In genomic region chr7:80991589-80991988, GRCm38 (mm10) we compare ENCODE assay signal across 9 mouse cellular contexts. TPM values are rescaled to one million over a fixed set of nuclear protein-coding genes. Genes with fewer than 3 reads are reported as not detected.
DNase-seq lines count a peak whose midpoint lies in the region; ATAC-seq lines count a peak whose summit lies in the region.
"Had no signal": no experiment of that assay in that cellular context is flagged by ENCODE, and none has a peak within 500 bp of the region (broad histone marks: within the 10 kb centered on the region; RNA-seq: fewer than 3 reads in every experiment).

No protein-coding gene starts in this region.

- no peak for ATAC-seq in forebrain, embryonic 16.5 days
- ATAC-seq in lung, embryonic 16.5 days (ENCODE audit: low read depth): no peak
- no peak for ATAC-seq in limb, embryonic 15.5 days (ENCODE audit: insufficient number of reproducible peaks, low FRiP score, low TSS enrichment, low read depth)
- no peak for ATAC-seq in stomach, embryonic 16.5 days (ENCODE audit: insufficient read depth, low FRiP score)

- no peaks in the 10 kb centered on the region for H3K9me3 ChIP-seq in forebrain, embryonic 10.5 days
- no peaks in the 10 kb centered on the region for H3K9me3 ChIP-seq in forebrain, embryonic 16.5 days (ENCODE audit: control insufficient read depth, low read length)
- no peaks in the 10 kb centered on the region for H3K9me3 ChIP-seq in lung, embryonic 16.5 days (ENCODE audit: control insufficient read depth, low read length)
- H3K9me3 ChIP-seq in limb, embryonic 15.5 days: no peaks in the 10 kb centered on the region
- H3K9me3 ChIP-seq in stomach, embryonic 16.5 days (replicated peaks; ENCODE audit: control insufficient read depth, low read length): no peaks in the 10 kb centered on the region

- H3K4me2 ChIP-seq in forebrain, embryonic 16.5 days (ENCODE audit: low read length): no peak overlapping the region
- H3K4me2 ChIP-seq in lung, embryonic 16.5 days (ENCODE audit: low read depth, low read length): peak overlapping the region; percentile 87
- peak overlapping the region; percentile 73 for H3K4me2 ChIP-seq in limb, embryonic 15.5 days
- peak overlapping the region; percentile 95 for H3K4me2 ChIP-seq in stomach, embryonic 16.5 days (ENCODE audit: low read depth, low read length)

- H3K4me1 ChIP-seq in forebrain, embryonic 10.5 days: peaks cover 48% of the 10 kb centered on the region
- peaks cover 26% of the 10 kb centered on the region for H3K4me1 ChIP-seq in forebrain, embryonic 16.5 days (replicated peaks; ENCODE audit: control insufficient read depth, insufficient read depth, low read length)
- peaks cover 29% of the 10 kb centered on the region for H3K4me1 ChIP-seq in lung, embryonic 16.5 days (replicated peaks; ENCODE audit: control insufficient read depth, insufficient read depth, low read length)
- peaks cover 30% of the 10 kb centered on the region for H3K4me1 ChIP-seq in limb, embryonic 15.5 days
- peaks cover 26% of the 10 kb centered on the region for H3K4me1 ChIP-seq in stomach, embryonic 16.5 days (ENCODE audit: control insufficient read depth, insufficient read depth, low read length)

- no peaks in the 10 kb centered on the region; the same call in 1 of the 2 replicates for H3K36me3 ChIP-seq in forebrain, embryonic 10.5 days (replicated peaks)
- no peaks in the 10 kb centered on the region for H3K36me3 ChIP-seq in forebrain, embryonic 16.5 days (ENCODE audit: control insufficient read depth, insufficient read depth)
- H3K36me3 ChIP-seq in lung, embryonic 16.5 days (ENCODE audit: control insufficient read depth, insufficient read depth, low read length): no peaks in the 10 kb centered on the region
- peaks cover 2% of the 10 kb centered on the region; the same call in 1 of the 2 replicates for H3K36me3 ChIP-seq in limb, embryonic 15.5 days
- no peaks in the 10 kb centered on the region for H3K36me3 ChIP-seq in stomach, embryonic 16.5 days (ENCODE audit: control insufficient read depth, insufficient read depth, low read length)

- peak overlapping the region; percentile 94; the same call in 1 of the 2 replicates for H3K4me3 ChIP-seq in forebrain, embryonic 10.5 days
- no peak overlapping the region for H3K4me3 ChIP-seq in forebrain, embryonic 16.5 days (replicated peaks; ENCODE audit: low read length)
- peak overlapping the region; percentile 91 for H3K4me3 ChIP-seq in lung, embryonic 16.5 days (ENCODE audit: low read length)
- no peak overlapping the region for H3K4me3 ChIP-seq in limb, embryonic 15.5 days
- H3K4me3 ChIP-seq in stomach, embryonic 16.5 days (replicated peaks; ENCODE audit: low read length): peak overlapping the region; percentile 98

- no peak overlapping the region for H3K27ac ChIP-seq in forebrain, embryonic 10.5 days
- H3K27ac ChIP-seq in forebrain, embryonic 16.5 days (ENCODE audit: low read length): no peak overlapping the region
- no peak overlapping the region for H3K27ac ChIP-seq in lung, embryonic 16.5 days (ENCODE audit: low read length)
- H3K27ac ChIP-seq in limb, embryonic 15.5 days: peak overlapping the region; percentile 92; the same call in 1 of the 2 replicates
- no peak overlapping the region; the same call in 1 of the 2 replicates for H3K27ac ChIP-seq in stomach, embryonic 16.5 days (ENCODE audit: low read length)

- no peaks in the 10 kb centered on the region for H3K27me3 ChIP-seq in forebrain, embryonic 10.5 days (ENCODE audit: poor library complexity, severe bottlenecking)
- no peaks in the 10 kb centered on the region for H3K27me3 ChIP-seq in forebrain, embryonic 16.5 days (replicated peaks; ENCODE audit: control insufficient read depth, insufficient read depth, low read length)
- H3K27me3 ChIP-seq in lung, embryonic 16.5 days (ENCODE audit: control insufficient read depth, insufficient read depth, low read depth, low read length): no peaks in the 10 kb centered on the region
- H3K27me3 ChIP-seq in limb, embryonic 15.5 days: no peaks in the 10 kb centered on the region
- no peaks in the 10 kb centered on the region for H3K27me3 ChIP-seq in stomach, embryonic 16.5 days (ENCODE audit: control insufficient read depth, insufficient read depth, low read length)

- WGBS in forebrain, embryonic 10.5 days: 94% methylated on average over 5 of the region's 5 CpGs
- WGBS in forebrain, embryonic 16.5 days: 92% methylated on average over 5 of the region's 5 CpGs
- 73% methylated on average over 5 of the region's 5 CpGs for WGBS in lung, embryonic 16.5 days
- WGBS in limb, embryonic 15.5 days: 96% methylated on average over 5 of the region's 5 CpGs
- WGBS in stomach, embryonic 16.5 days: 87% methylated on average over 5 of the region's 5 CpGs

- no peak for DNase-seq in forebrain, embryonic 10.5 days (ENCODE audit: extremely low spot score, low spot score)
- no peak for DNase-seq in lung, postnatal 36 days
- no peak for DNase-seq in spleen, postnatal 36 days (ENCODE audit: low spot score in 2 of 2)
- DNase-seq in gastrocnemius, postnatal 10 days: no peak
- DNase-seq: cerebellum, adult 18-20 months had no signal

- H3K9ac ChIP-seq in forebrain, embryonic 16.5 days (replicated peaks; ENCODE audit: low read depth, low read length): no peak overlapping the region
- H3K9ac ChIP-seq in lung, embryonic 16.5 days (ENCODE audit: low read length): no peak overlapping the region; the same call in 1 of the 2 replicates
- no peak overlapping the region for H3K9ac ChIP-seq in limb, embryonic 15.5 days
- no peak overlapping the region; the same call in 1 of the 2 replicates for H3K9ac ChIP-seq in stomach, embryonic 16.5 days (ENCODE audit: low read length)

RNA-seq across cellular contexts. Expression of gene Zfp592, which starts 1.9 kb away (rescaled TPM):
- 9.5 and 12.2 TPM in 2 replicates for polyA plus RNA-seq in forebrain, embryonic 10.5 days (2016; fragmentation: Nextera tagmentation; extraction: Ambion mirVana)
- polyA plus RNA-seq in forebrain, embryonic 16.5 days (2015; fragmentation: Nextera tagmentation; extraction: Ambion mirVana): 8.4 and 12.1 TPM in 2 replicates
- 13.5 and 15.3 TPM in 2 replicates for polyA plus RNA-seq in lung, embryonic 16.5 days (2015; fragmentation: Nextera tagmentation; extraction: Ambion mirVana)
- 11.8 and 15.6 TPM in 2 replicates for polyA plus RNA-seq in limb, embryonic 15.5 days (2015; fragmentation: Nextera tagmentation; extraction: Ambion mirVana)
- 11.5 and 12.1 TPM in 2 replicates for polyA plus RNA-seq in stomach, embryonic 16.5 days (2015; fragmentation: Nextera tagmentation; extraction: Ambion mirVana)
- 10 to 100 TPM; 14.8 to 18.2 TPM for total RNA-seq in gastrocnemius, postnatal 10 days (2021)

RNA-seq across cellular contexts. Expression of gene Sec11a, which starts 44.0 kb away (rescaled TPM):
- polyA plus RNA-seq in forebrain, embryonic 10.5 days (2016; fragmentation: Nextera tagmentation; extraction: Ambion mirVana): 190 and 226 TPM in 2 replicates
- polyA plus RNA-seq in forebrain, embryonic 16.5 days (2015; fragmentation: Nextera tagmentation; extraction: Ambion mirVana): 146 and 153 TPM in 2 replicates
- polyA plus RNA-seq in lung, embryonic 16.5 days (2015; fragmentation: Nextera tagmentation; extraction: Ambion mirVana): 195 and 215 TPM in 2 replicates
- 219 and 230 TPM in 2 replicates for polyA plus RNA-seq in limb, embryonic 15.5 days (2015; fragmentation: Nextera tagmentation; extraction: Ambion mirVana)
- polyA plus RNA-seq in stomach, embryonic 16.5 days (2015; fragmentation: Nextera tagmentation; extraction: Ambion mirVana): 227 and 228 TPM in 2 replicates
- 10 to 100 TPM; 50.6 to 55.3 TPM for total RNA-seq in gastrocnemius, postnatal 10 days (2021)

Comparison
In these comparisons a context has a peak if more than half of its experiments do, and no peak if none do; other contexts are left out.
1. H3K4me3 ChIP-seq: peak in forebrain, embryonic 10.5 days (single experiment), lung, embryonic 16.5 days (single experiment) and stomach, embryonic 16.5 days (single experiment); none in forebrain, embryonic 16.5 days (single experiment) and limb, embryonic 15.5 days (single experiment).